Mouse (Mus musculus): ENCODE measurements around the gene Cacna1c. TPM values are rescaled to one million over a fixed set of nuclear protein-coding genes. Genes with fewer than 3 reads are reported as not detected.

Gene Cacna1c
- total and polyA plus RNA-seq, 2 experiments from 2014 or later, result 5.1 to 39.4 TPM

DNA sequence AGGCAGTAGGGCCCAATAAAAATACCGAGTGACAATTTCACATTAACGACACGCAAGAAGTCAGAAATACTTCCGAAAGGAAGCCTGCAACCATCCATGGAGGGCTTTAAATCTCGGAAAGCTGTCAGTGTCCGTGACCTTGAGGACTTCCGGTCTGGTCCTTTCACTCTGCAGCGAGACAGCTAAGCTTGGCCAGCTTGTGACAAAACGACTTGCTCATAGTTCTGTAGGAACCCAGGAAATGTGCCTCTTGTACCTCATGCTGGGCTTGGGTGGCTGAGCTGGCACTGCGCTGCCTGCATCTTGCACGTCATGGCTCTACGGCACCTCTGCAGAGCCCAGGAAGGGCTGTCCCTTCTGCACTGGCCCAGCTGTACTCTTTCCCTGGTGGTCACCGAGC lies 348.5 kb downstream of the Cacna1c start:
- peaks cover 7% of the 10 kb centered on the region; the same call in 1 of the 2 replicates for H3K4me1 ChIP-seq (ENCODE audit: insufficient read depth, low read length)
- DNase-seq (ENCODE audit: low spot score), result no peak
- no peaks in the 10 kb centered on the region for H3K27me3 ChIP-seq (ENCODE audit: insufficient read depth, low read length)
- 82% methylated on average over 13 of the region's 13 CpGs for WGBS
- no peak for TF ChIP-seq CTCF (IDR thresholded peaks at IDR 0.05; ENCODE audit: low read depth)
- no peak overlapping the region for H3K27ac ChIP-seq
- no peaks in the 10 kb centered on the region for H3K9me3 ChIP-seq (ENCODE audit: low read length)
- H3K4me3 ChIP-seq (ENCODE audit: low read length), result no peak overlapping the region
- H3K4me2 ChIP-seq (ENCODE audit: low read depth, low read length), result no peak overlapping the region
- no peak for ATAC-seq
- no peak overlapping the region for H3K9ac ChIP-seq (replicated peaks; ENCODE audit: low read length)
- H3K36me3 ChIP-seq (ENCODE audit: insufficient read depth, low read length), result no peaks in the 10 kb centered on the region

DNA sequence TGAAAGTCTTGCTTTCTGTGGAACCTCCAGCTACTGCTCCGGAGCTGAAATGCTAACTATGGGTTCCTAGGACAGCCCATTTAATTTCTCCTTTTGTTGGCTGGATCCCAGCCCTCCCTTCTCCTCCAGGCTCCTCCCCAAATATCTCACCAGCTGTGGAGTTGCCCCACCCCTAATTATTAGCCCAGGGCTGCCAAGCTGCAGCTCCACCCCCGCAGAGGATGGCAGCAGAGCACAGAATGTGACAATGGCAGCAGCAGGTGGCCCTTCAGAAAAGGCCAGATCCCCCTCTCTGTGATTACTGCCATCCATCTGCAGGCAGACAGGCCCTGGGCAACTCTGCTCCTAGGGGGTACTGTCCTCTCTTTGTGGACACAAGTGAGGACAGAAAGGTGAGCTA lies 350.4 kb downstream of the Cacna1c start:
- no peak overlapping the region for H3K4me3 ChIP-seq (ENCODE audit: low read length)
- H3K4me1 ChIP-seq (ENCODE audit: insufficient read depth, low read length), result peaks cover 7% of the 10 kb centered on the region; the same call in 1 of the 2 replicates
- H3K4me2 ChIP-seq (ENCODE audit: low read depth, low read length), result no peak overlapping the region
- ATAC-seq, result 0 out of 2 replicates have a peak, but pooled peaks have one; percentile 44
- 2% methylated on average over 2 of the region's 2 CpGs for WGBS
- no peak overlapping the region for H3K27ac ChIP-seq
- TF ChIP-seq CTCF (IDR thresholded peaks at IDR 0.05; ENCODE audit: low read depth), result no peak
- H3K36me3 ChIP-seq (ENCODE audit: insufficient read depth, low read length), result no peaks in the 10 kb centered on the region
- peak; percentile 52 for DNase-seq (ENCODE audit: low spot score)
- no peak overlapping the region for H3K9ac ChIP-seq (replicated peaks; ENCODE audit: low read length)
- no peaks in the 10 kb centered on the region for H3K27me3 ChIP-seq (ENCODE audit: insufficient read depth, low read length)
- no peaks in the 10 kb centered on the region for H3K9me3 ChIP-seq (ENCODE audit: low read length)

DNA sequence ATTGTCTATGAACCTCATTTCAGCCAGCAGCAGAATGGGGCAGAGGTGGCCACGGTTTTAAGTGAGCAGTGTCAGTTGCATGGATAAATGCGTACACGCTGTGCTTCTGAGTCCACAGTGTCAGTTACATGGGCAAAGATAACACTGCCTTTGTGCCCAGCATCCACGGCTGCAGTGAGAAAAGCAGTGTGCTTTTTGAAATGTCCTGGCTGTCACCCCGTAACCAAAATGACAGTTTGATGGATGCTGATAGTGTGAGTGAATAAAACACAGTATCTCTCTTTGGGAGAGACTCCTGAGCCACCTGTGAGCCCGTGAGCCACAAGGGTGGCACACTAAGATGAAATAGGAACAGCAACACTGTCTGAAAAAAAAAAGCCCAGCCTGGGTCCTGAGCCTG lies 351.0 kb downstream of the Cacna1c start:
- H3K4me3 ChIP-seq (ENCODE audit: low read length), result no peak overlapping the region
- no peaks in the 10 kb centered on the region for H3K27me3 ChIP-seq (ENCODE audit: insufficient read depth, low read length)
- TF ChIP-seq CTCF (IDR thresholded peaks at IDR 0.05; ENCODE audit: low read depth), result no peak
- DNase-seq (ENCODE audit: low spot score), result no peak
- no peak overlapping the region for H3K27ac ChIP-seq
- no peak for ATAC-seq
- no peak overlapping the region for H3K9ac ChIP-seq (replicated peaks; ENCODE audit: low read length)
- H3K9me3 ChIP-seq (ENCODE audit: low read length), result no peaks in the 10 kb centered on the region
- 43% methylated on average over 6 of the region's 6 CpGs for WGBS
- peaks cover 7% of the 10 kb centered on the region for H3K4me1 ChIP-seq (ENCODE audit: insufficient read depth, low read length)
- H3K4me2 ChIP-seq (ENCODE audit: low read depth, low read length), result no peak overlapping the region
- no peaks in the 10 kb centered on the region for H3K36me3 ChIP-seq (ENCODE audit: insufficient read depth, low read length)

DNA sequence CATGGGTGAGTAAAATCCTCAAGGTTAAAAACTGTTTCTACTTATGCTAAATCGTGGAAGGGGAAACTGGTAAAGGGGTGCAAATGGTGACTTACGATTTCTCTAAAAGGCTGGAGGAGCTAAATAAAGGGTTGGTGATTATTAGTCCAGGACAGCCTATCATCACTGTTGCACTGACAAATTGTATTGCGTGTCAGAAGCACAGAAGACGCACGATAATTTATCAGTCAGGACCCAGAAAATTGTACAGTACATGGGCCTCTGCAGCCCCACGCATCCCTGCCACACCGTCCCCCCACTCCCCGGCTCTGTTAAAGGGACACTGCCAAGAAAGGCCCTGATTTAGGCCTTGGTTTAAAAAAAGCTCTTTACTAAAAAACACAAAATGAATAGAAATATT lies 352.7 kb downstream of the Cacna1c start:
- Histone ChIP-seq H3K9me3 (ENCODE audit: low read length) (no peaks in the 10 kb centered on the region), H3K36me3 (ENCODE audit: insufficient read depth, low read length) (no peaks in the 10 kb centered on the region), H3K27me3 (ENCODE audit: insufficient read depth, low read length) (no peaks in the 10 kb centered on the region), H3K4me2 (ENCODE audit: low read depth, low read length) (no peak overlapping the region), H3K27ac (no peak overlapping the region), H3K9ac (replicated peaks; ENCODE audit: low read length) (no peak overlapping the region), H3K4me1 (ENCODE audit: insufficient read depth, low read length) (peaks cover 22% of the 10 kb centered on the region), H3K4me3 (ENCODE audit: low read length) (no peak overlapping the region)
- ATAC-seq, result no peak
- no peak for DNase-seq (ENCODE audit: low spot score)
- WGBS, result 80% methylated on average over 8 of the region's 8 CpGs
- no peak for TF ChIP-seq CTCF (IDR thresholded peaks at IDR 0.05; ENCODE audit: low read depth)

DNA sequence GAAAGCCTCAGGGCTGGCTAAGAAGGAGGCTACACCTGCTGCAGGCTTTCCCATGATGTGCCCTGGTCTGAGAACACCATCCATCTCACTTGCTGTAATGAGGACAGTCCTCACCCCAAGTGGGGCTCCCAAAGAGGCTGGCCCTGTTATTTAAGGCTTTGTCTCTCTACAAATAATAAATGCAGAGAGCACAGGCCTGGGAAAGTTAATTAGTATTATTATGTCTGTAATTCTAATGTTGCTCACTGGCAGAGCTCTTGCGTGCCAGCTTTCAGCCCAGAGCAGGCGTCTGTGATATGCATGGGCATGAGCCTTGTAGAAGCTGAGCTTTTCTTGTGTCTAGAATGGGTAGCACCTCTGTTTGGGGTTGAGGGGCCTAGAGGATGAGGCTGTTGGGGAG lies 354.3 kb downstream of the Cacna1c start:
- Histone ChIP-seq H3K4me2 (ENCODE audit: low read depth, low read length) (no peak overlapping the region), H3K27ac (no peak overlapping the region), H3K36me3 (ENCODE audit: insufficient read depth, low read length) (no peaks in the 10 kb centered on the region), H3K27me3 (ENCODE audit: insufficient read depth, low read length) (no peaks in the 10 kb centered on the region), H3K4me3 (ENCODE audit: low read length) (no peak overlapping the region), H3K9me3 (ENCODE audit: low read length) (no peaks in the 10 kb centered on the region), H3K9ac (replicated peaks; ENCODE audit: low read length) (no peak overlapping the region), H3K4me1 (ENCODE audit: insufficient read depth, low read length) (peaks cover 24% of the 10 kb centered on the region)
- DNase-seq (ENCODE audit: low spot score) (no peak), ATAC-seq (0 out of 2 replicates have a peak, but pooled peaks have one; percentile 19)
- no peak for TF ChIP-seq CTCF (IDR thresholded peaks at IDR 0.05; ENCODE audit: low read depth)
- 71% methylated on average over 2 of the region's 2 CpGs for WGBS

DNA sequence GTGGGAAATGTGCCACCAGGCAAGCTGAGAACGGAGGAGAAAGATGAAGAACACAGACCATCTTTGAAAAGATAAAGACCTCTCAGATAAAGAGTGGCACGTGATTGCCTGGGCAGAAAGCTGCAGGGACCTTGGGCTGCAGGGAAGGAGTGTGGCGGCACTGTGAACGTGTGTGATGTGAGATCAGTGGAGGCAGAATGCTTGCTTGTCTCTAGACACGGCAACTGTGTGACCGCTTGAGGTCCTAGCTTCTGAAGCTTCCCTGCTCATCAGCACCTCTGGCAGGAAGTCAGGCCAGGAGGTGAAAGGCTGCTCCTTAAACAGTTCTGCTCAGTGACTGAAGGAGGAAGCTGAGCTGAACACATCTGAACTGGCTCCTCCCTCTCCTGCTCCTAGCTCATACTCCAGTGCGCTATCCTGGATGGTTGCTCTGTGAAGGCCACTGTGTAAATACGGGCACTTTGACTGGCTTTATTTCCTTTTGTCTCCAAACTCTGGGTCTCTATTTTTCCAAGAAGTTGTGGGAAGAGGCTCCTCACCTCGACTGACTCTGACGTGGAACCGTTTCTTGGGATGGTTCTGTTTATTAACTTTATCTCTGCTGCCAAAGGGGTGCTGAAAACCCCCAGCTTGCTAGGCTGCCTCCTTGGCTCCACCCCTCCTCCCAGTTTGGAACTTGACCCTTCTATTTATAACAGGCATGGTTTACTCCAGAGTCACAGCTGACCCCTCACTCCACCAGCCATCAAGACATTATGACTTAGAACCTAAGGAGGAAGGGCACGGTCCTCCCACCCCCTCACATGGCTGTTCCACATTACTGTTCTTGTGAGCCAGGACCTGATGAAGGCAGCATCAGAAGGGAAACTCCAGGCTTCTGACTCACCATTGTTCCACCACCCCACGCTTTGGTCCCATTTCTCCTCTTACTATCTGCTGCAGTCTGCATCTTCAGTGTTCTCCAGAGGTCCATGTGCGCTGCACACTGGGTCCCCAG lies 357.0 kb downstream of the Cacna1c start:
- Histone ChIP-seq H3K4me1 (ENCODE audit: insufficient read depth, low read length) (peaks cover 17% of the 10 kb centered on the region), H3K36me3 (ENCODE audit: insufficient read depth, low read length) (no peaks in the 10 kb centered on the region), H3K4me2 (ENCODE audit: low read depth, low read length) (no peak overlapping the region), H3K27ac (no peak overlapping the region), H3K4me3 (ENCODE audit: low read length) (no peak overlapping the region), H3K9ac (replicated peaks; ENCODE audit: low read length) (no peak overlapping the region), H3K27me3 (ENCODE audit: insufficient read depth, low read length) (no peaks in the 10 kb centered on the region), H3K9me3 (ENCODE audit: low read length) (no peaks in the 10 kb centered on the region)
- no peak for TF ChIP-seq CTCF (IDR thresholded peaks at IDR 0.05; ENCODE audit: low read depth)
- no peak for ATAC-seq
- DNase-seq (ENCODE audit: low spot score), result no peak
- 66% methylated on average over 14 of the region's 14 CpGs for WGBS

DNA sequence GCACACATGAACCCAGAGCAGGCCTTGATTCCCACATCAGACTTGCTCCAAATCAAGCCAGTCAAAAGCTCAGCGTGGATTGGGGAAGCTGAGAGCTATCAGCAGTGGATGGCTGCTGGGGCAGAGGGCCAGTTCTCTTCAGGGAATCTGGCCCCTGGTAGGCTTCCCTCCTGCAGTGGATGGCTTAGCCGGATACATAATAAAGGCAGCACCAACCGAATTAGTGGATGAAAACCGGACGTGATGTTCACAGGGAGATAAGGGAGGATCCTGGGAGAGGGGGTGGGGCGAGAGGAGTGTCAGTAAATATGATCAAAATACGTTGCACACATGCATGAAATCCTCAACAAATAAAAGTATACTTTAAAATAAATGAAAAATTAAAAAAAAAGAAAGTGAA lies 359.5 kb downstream of the Cacna1c start:
- H3K9me3 ChIP-seq (ENCODE audit: low read length), result no peaks in the 10 kb centered on the region
- no peak for ATAC-seq
- H3K4me1 ChIP-seq (ENCODE audit: insufficient read depth, low read length), result peaks cover 17% of the 10 kb centered on the region
- no peaks in the 10 kb centered on the region for H3K36me3 ChIP-seq (ENCODE audit: insufficient read depth, low read length)
- H3K4me2 ChIP-seq (ENCODE audit: low read depth, low read length), result no peak overlapping the region
- H3K4me3 ChIP-seq (ENCODE audit: low read length), result no peak overlapping the region
- no peaks in the 10 kb centered on the region for H3K27me3 ChIP-seq (ENCODE audit: insufficient read depth, low read length)
- TF ChIP-seq CTCF (IDR thresholded peaks at IDR 0.05; ENCODE audit: low read depth), result no peak
- WGBS, result 22% methylated on average over 7 of the region's 7 CpGs
- DNase-seq (ENCODE audit: low spot score), result no peak
- H3K9ac ChIP-seq (replicated peaks; ENCODE audit: low read length), result no peak overlapping the region
- H3K27ac ChIP-seq, result no peak overlapping the region

Measured in hindbrain, postnatal 0 days (tissue).